Mouse (Mus musculus) MEL (cell line): Measurements from ENCODE around the gene Ugt1a2. TPM values are rescaled to one million over a fixed set of nuclear protein-coding genes. Genes with fewer than 3 reads are reported as not detected.

Source experiments
- DNase-seq: peaks from one replicate; pipeline ENCODE4 v3.0.0; 2011; ENCODE audit warnings: low read depth, low spot score
- H3K27ac ChIP-seq: 2 replicates; pipeline ENCODE4 v1.5.1; 2012; ENCODE audit warnings: low read depth, mild to moderate bottlenecking, control low read depth, low read length, moderate library complexity; ENCODE audit not compliant: control insufficient read depth
- H3K27me3 ChIP-seq, 2 experiments: fragments of 150-350 bp in 1 of 2; sonication (generic) in 1 of 2; 2 replicates each; pipeline ENCODE4 v1.6.1; 2012; ENCODE audit warnings: low read length in 2 of 2, mild to moderate bottlenecking in 2 of 2, improper control_type of control experiment in 1 of 2, moderate library complexity in 1 of 2; ENCODE audit not compliant: insufficient read depth in 2 of 2, control insufficient read depth in 1 of 2
- H3K36me3 ChIP-seq, 2 experiments: 2 replicates each; pipeline ENCODE4 v1.6.1; 2012 to 2014; ENCODE audit warnings: low read length in 2 of 2, improper control_type of control experiment in 1 of 2, inconsistent platforms in 1 of 2, mild to moderate bottlenecking in 1 of 2; ENCODE audit not compliant: insufficient read depth in 2 of 2, control insufficient read depth in 1 of 2
- H3K4me1 ChIP-seq, 2 experiments: fragments of 150-350 bp in 1 of 2; sonication (generic) in 1 of 2; 2 replicates each; pipeline ENCODE4 v1.6.1; 2012; ENCODE audit warnings: low read length in 2 of 2, improper control_type of control experiment in 1 of 2, mild to moderate bottlenecking in 1 of 2; ENCODE audit not compliant: insufficient read depth in 2 of 2, control insufficient read depth in 1 of 2
- H3K4me3 ChIP-seq, 2 experiments: fragments of 150-350 bp in 1 of 2; sonication (generic) in 1 of 2; 2 replicates each; pipeline ENCODE4 v1.5.1; 2012; ENCODE audit warnings: low read depth in 2 of 2, low read length in 2 of 2, mild to moderate bottlenecking in 2 of 2, moderate library complexity in 2 of 2, control low read depth in 1 of 2, improper control_type of control experiment in 1 of 2; ENCODE audit not compliant: control insufficient read depth in 1 of 2, insufficient read depth in 1 of 2
- H3K79me2 ChIP-seq: 2 replicates; pipeline ENCODE4 v1.6.1; 2012; ENCODE audit warnings: mild to moderate bottlenecking, low read length, moderate library complexity; ENCODE audit not compliant: control insufficient read depth, poor library complexity, insufficient read depth
- H3K9ac ChIP-seq: 2 replicates; pipeline ENCODE4 v1.6.1; 2012; ENCODE audit warnings: low read depth, mild to moderate bottlenecking, control low read depth, low read length, moderate library complexity; ENCODE audit not compliant: control insufficient read depth, poor library complexity, severe bottlenecking
- H3K9me3 ChIP-seq: fragments of 150-350 bp; sonication (generic); replicated peaks from 2 replicates; pipeline ENCODE4 v1.6.1; 2012; ENCODE audit warnings: mild to moderate bottlenecking, low read length, improper control_type of control experiment, moderate library complexity; ENCODE audit not compliant: insufficient read depth
- CHD1 ChIP-seq: IDR thresholded peaks from 2 replicates; pipeline ENCODE4 v1.6.1; 2012; ENCODE audit warnings: low read depth, mild to moderate bottlenecking, inconsistent platforms, low read length, improper control_type of control experiment
- CTCF ChIP-seq, 3 experiments: IDR thresholded peaks in 2 of 3; conservative IDR thresholded peaks in 1 of 3; 2 replicates each; pipeline ENCODE4 v1.5.1; 2011 to 2012; ENCODE audit warnings: low read length in 3 of 3, low read depth in 2 of 3, mild to moderate bottlenecking in 2 of 3, improper control_type of control experiment in 1 of 3, inconsistent platforms in 1 of 3, mixed read lengths in 1 of 3, moderate library complexity in 1 of 3; ENCODE audit not compliant: control insufficient read depth in 1 of 3, insufficient read depth in 1 of 3, poor library complexity in 1 of 3, severe bottlenecking in 1 of 3
- E2F4 ChIP-seq: IDR thresholded peaks from 2 replicates; pipeline ENCODE4 v1.6.1; 2011; ENCODE audit warnings: low read depth, low read length, improper control_type of control experiment, borderline replicate concordance
- ELF1 ChIP-seq: IDR thresholded peaks from 2 replicates; pipeline ENCODE4 v1.6.1; 2014; ENCODE audit warnings: low read depth, mild to moderate bottlenecking, inconsistent platforms, low read length, improper control_type of control experiment, moderate library complexity
- ETS1 ChIP-seq: IDR thresholded peaks from 2 replicates; pipeline ENCODE4 v1.6.1; 2012; ENCODE audit warnings: low read depth, mild to moderate bottlenecking, inconsistent platforms, low read length, improper control_type of control experiment, moderate library complexity
- GABPA ChIP-seq: IDR thresholded peaks from 2 replicates; pipeline ENCODE4 v1.6.1; 2012; ENCODE audit warnings: low read depth, mild to moderate bottlenecking, inconsistent platforms, low read length, improper control_type of control experiment, moderate library complexity
- KAT2A ChIP-seq: conservative IDR thresholded peaks from 2 replicates; pipeline ENCODE4 v1.6.1; 2012; ENCODE audit warnings: low read depth, low read length, improper control_type of control experiment, inconsistent platforms
- MYC ChIP-seq: IDR thresholded peaks from 2 replicates; pipeline ENCODE4 v1.6.1; 2011; ENCODE audit warnings: low read depth, mild to moderate bottlenecking, low read length, improper control_type of control experiment, moderate library complexity
- NELFE ChIP-seq: IDR thresholded peaks from 2 replicates; pipeline ENCODE4 v1.6.1; 2011; ENCODE audit warnings: low read depth, low read length, improper control_type of control experiment
- RCOR1 ChIP-seq: IDR thresholded peaks from 2 replicates; pipeline ENCODE4 v1.6.1; 2012; ENCODE audit warnings: low read depth, mild to moderate bottlenecking, inconsistent platforms, low read length, improper control_type of control experiment
- SMC3 ChIP-seq: IDR thresholded peaks from 2 replicates; pipeline ENCODE4 v1.6.1; 2011; ENCODE audit warnings: low read depth, low read length, improper control_type of control experiment
- TAL1 ChIP-seq: IDR thresholded peaks from 2 replicates; pipeline ENCODE4 v1.6.1; 2012; ENCODE audit warnings: mild to moderate bottlenecking, inconsistent platforms, low read length, moderate library complexity, mixed read lengths
- USF1 ChIP-seq: IDR thresholded peaks from 2 replicates; pipeline ENCODE4 v1.6.1; 2014; ENCODE audit warnings: low read depth, mild to moderate bottlenecking, inconsistent platforms, low read length, improper control_type of control experiment, moderate library complexity
- USF2 ChIP-seq, 2 experiments: IDR thresholded peaks; 2 replicates each; pipeline ENCODE4 v1.6.1; 2011 to 2012; ENCODE audit warnings: improper control_type of control experiment in 2 of 2, low read length in 2 of 2, borderline replicate concordance in 1 of 2, inconsistent platforms in 1 of 2, low read depth in 1 of 2, mild to moderate bottlenecking in 1 of 2; ENCODE audit not compliant: insufficient read depth in 1 of 2
- ZKSCAN1 ChIP-seq: IDR thresholded peaks from 2 replicates; pipeline ENCODE4 v1.6.1; 2012; ENCODE audit warnings: low read depth, mild to moderate bottlenecking, inconsistent platforms, low read length, improper control_type of control experiment, moderate library complexity
- ZMIZ1 ChIP-seq: IDR thresholded peaks from 2 replicates; pipeline ENCODE4 v1.6.1; 2012; ENCODE audit warnings: low read depth, mild to moderate bottlenecking, inconsistent platforms, low read length, improper control_type of control experiment, moderate library complexity
- ZNF384 ChIP-seq: IDR thresholded peaks from 2 replicates; pipeline ENCODE4 v1.6.1; 2012; ENCODE audit warnings: low read depth, mild to moderate bottlenecking, inconsistent platforms, low read length, improper control_type of control experiment
- polyA plus RNA-seq, 2 experiments: library from polyadenylated mRNA; stranded (reverse) in 1 of 2; unstranded in 1 of 2; fragments of >175 nt in 1 of 2; fragments of >200 nt in 1 of 2; gene quantifications; 2 replicates each; pipeline versions ENCODE4 v1.2.1 to v1.2.4; 2012; ENCODE audit warnings: low replicate concordance in 2 of 2, low read depth in 1 of 2; ENCODE audit not compliant: insufficient read length in 2 of 2, insufficient read depth in 1 of 2, missing spikeins in 1 of 2
- total RNA-seq: library from RNA; depleted of rRNA; stranded (reverse); fragments of 300-350 nt; gene quantifications from 2 replicates; pipeline ENCODE4 v1.2.3, GENCODE M21; 2012

The Ugt1a2 gene
- total and polyA plus RNA-seq, 3 experiments: not detected

DNA sequence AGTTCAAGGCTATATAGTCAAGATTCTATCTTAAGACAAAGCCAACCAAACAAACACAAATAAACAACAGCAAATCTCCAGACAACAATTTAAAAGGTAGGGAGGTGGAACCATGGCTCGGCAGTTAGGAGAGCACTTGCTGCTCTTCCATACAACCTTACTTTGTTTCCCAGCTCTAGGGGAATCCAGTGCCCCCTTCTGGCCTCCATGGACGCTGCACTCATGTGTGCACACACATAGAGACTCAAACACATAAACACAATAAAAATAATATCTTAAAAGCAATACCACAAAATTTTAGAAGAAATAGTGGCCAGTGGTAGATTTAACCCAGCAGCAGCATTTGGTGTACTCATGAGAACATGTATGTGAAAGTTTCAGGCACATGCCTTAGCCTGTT lies 16.7 kb downstream of the Ugt1a2 start:
- Histone ChIP-seq H3K9ac (no peak overlapping the region), H3K9me3 (no peaks in the 10 kb centered on the region), H3K27ac (no peak overlapping the region), H3K36me3 (no peaks in the 10 kb centered on the region), H3K79me2 (no peaks in the 10 kb centered on the region), H3K4me3 (no peak overlapping the region), H3K4me1 (no peaks in the 10 kb centered on the region), H3K27me3 (no peaks in the 10 kb centered on the region)
- DNase-seq: peak; percentile 19
- TF ChIP-seq SMC3: no peak
- TF ChIP-seq CHD1: no peak
- TF ChIP-seq ZMIZ1: no peak
- peak in 2 of 3 experiments; percentile 28 to 31; a peak in 3 of 6 replicates for TF ChIP-seq CTCF (IDR thresholded peaks at IDR 0.05 in 2 of 3, conservative IDR thresholded peaks at IDR 0.05 in 1 of 3; ENCODE audit: control insufficient read depth in 1 of 3, insufficient read depth in 1 of 3, low read depth in 2 of 3, low read length in 3 of 3, poor library complexity in 1 of 3, severe bottlenecking in 1 of 3)
- no peak for TF ChIP-seq GABPA

DNA sequence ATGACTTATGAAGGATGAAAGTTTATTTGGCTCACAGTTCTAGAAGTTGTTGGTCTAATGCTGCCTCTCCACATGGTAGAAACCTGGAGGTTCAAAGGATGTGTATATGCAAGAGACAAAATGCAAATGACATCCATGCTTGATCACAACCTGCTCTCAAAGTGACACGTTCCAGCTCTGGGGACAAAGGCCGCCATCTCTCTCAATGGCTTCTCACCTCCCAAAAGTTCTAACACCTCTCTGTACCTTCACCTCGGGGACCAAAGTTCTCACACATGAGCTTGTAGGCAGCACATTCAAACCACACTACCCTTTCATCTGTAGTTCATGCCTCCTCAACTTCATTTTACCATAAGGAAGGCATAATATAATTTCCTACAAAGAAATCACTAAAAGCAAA lies 17.2 kb downstream of the Ugt1a2 start:
- Histone ChIP-seq H3K27ac (no peak overlapping the region), H3K4me3 (no peak overlapping the region), H3K9me3 (no peaks in the 10 kb centered on the region), H3K9ac (no peak overlapping the region), H3K36me3 (no peaks in the 10 kb centered on the region), H3K4me1 (no peaks in the 10 kb centered on the region), H3K27me3 (no peaks in the 10 kb centered on the region), H3K79me2 (no peaks in the 10 kb centered on the region)
- DNase-seq: peak; percentile 4
- TF ChIP-seq NELFE (no peak), RCOR1 (no peak), ZKSCAN1 (no peak), USF2 (IDR thresholded peaks at IDR 0.05; ENCODE audit: borderline replicate concordance in 1 of 2, insufficient read depth in 1 of 2, low read depth in 1 of 2, low read length in 2 of 2) (no peak), ZNF384 (no peak), E2F4 (no peak), USF1 (no peak), MYC (no peak), KAT2A (no peak)

DNA sequence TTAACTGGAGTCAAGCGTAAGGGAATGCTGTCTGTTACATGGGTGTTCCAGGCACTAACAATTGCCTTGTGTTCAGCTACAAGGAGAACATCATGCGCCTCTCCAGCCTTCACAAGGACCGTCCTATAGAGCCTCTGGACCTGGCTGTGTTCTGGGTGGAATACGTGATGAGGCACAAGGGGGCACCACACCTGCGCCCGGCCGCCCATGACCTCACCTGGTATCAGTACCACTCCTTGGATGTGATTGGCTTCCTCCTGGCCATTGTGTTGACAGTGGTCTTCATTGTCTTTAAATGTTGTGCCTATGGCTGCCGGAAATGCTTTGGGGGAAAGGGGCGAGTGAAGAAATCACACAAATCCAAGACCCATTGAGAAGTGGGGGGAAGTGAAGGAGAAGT lies 17.6 kb downstream of the Ugt1a2 start:
- no peak overlapping the region for H3K4me3 ChIP-seq
- no peak overlapping the region for H3K27ac ChIP-seq
- H3K4me1 ChIP-seq: no peaks in the 10 kb centered on the region
- no peaks in the 10 kb centered on the region for H3K9me3 ChIP-seq
- no peak overlapping the region for H3K9ac ChIP-seq
- no peaks in the 10 kb centered on the region for H3K27me3 ChIP-seq
- no peaks in the 10 kb centered on the region for H3K36me3 ChIP-seq
- TF ChIP-seq ETS1: no peak
- no peak for TF ChIP-seq ZMIZ1
- TF ChIP-seq ELF1: no peak
- TF ChIP-seq TAL1: no peak
- peak; percentile 6 for DNase-seq
- no peaks in the 10 kb centered on the region for H3K79me2 ChIP-seq
